Mouse (Mus musculus) induced T-regulatory cell, adult 2 months (primary cell): ENCODE results near the gene Hunk.

Source experiments
- DNase-seq: peaks from one replicate; pipeline ENCODE4 v3.0.0-alpha.2; 2012; ENCODE audit warnings: low read depth

Hunk gene

GRCm38 (mm10) chr16:90385688-90386513, at the start of gene Hunk:
Gene Hunk, plus strand, starts transcription at chr16:90386013.
- peak; percentile 20 for DNase-seq

DNA sequence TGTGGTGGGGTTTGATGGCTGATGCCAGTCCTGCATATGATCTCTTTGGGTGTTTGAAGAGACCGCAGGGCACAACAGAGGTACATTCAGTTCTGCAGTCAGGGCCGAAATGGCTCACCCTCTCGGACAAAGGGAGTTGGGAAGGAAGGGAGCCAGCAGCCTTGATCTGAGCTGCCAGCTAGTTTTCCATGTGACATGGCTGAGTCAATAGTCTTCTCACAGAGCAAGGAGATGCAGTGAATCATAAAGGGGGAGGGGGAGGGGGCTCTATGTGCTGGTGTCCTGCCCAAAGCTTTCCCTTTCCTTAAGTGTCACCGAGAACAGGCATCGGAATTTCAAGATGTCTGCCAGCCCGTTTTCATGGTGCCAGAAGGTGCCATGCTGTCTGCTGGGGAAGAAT, 46.8 kb upstream of the Hunk start:
- no peak for DNase-seq

GRCm38 (mm10) chr16:90341086-90341485, 44.7 kb upstream of the Hunk start:
- peak; percentile 17 for DNase-seq

GRCm38 (mm10) chr16:90349700-90350548, 35.9 kb upstream of the Hunk start:
- peak; percentile 70 for DNase-seq

DNA sequence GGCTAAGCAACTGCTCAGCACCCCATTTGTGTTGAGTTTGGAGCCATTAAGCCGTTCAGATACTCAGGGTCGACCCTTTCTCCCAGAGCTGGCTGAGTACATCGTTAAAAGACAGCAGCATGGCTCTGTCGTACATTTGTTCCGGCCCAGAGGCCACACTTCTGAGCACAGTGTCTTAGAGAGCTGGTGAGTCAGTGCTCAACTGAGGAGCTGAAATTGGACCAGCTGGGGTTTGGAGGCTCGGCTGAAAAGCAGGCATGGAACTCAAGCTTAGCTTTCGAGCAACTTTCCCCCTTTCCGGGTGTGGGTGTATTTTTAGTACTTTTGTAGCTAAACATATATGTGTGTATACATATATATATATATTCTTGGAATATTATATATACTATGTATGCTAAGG, 34.1 kb upstream of the Hunk start:
- DNase-seq: no peak

- no peak for DNase-seq
These were observed 33.1 kb upstream of the Hunk start for GRCm38 (mm10) chr16:90352691-90353090.

DNA sequence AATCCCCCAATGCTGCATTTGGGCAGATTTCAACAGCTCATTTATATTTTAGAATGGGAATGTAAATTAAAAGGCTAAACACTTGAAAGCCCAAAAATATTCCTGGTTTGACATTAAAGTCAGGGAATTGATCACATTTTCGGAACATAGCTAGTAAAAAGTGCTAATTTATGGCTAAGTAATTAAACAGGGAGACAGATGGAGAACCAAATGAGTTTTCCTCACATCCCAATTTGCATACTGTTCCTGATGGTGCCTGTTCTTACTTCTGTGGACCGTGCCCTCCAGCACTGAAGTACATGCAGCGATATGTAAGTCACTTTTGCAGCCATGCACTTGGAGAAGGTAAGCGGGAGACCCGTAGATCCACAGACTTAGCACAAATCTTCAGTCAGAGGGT, 32.7 kb upstream of the Hunk start:
- no peak for DNase-seq

- DNase-seq: no peak
These were observed 26.5 kb upstream of the Hunk start for GRCm38 (mm10) chr16:90359329-90359728.

- no peak for DNase-seq
These were observed 26.1 kb upstream of the Hunk start for GRCm38 (mm10) chr16:90359750-90360149.

DNA sequence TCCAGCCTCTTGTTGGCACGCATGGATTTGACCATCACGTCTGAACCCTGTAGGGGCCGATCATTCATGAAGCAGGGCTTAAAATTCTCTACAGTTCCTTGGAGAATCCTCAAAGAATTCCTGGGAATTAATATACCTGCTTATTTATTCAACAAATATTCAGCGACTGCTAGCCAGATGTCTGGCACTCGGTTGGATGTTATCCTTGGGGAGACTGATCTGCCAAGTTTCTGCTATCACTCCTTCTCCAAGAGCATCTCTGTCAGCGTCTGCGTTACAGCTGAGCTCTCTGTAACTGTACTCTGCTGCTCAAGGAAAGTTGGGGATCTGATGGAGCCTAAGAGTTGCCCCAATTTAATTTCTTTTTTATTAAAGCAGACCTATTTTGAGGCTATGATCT, 25.5 kb upstream of the Hunk start:
- no peak for DNase-seq

DNA sequence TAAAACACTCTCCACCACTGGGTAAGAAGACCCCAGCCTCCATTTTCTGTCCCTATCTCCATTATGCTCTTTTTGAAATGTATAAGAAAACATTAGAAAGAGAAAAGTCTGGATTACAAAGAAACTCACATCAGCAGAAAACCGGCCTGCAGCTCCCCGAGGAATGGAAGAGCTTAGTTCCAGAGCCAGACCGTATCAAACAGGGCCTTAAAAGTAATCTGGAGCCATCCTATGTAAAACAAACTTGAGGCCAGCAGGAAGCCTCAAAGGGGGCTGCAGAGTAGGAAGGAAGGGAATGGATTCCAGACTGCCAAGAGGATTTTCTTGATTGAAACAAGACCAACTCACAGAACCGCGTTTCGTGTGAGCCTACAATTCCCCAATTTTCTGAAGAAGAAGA, 22.9 kb upstream of the Hunk start:
- DNase-seq: no peak

DNA sequence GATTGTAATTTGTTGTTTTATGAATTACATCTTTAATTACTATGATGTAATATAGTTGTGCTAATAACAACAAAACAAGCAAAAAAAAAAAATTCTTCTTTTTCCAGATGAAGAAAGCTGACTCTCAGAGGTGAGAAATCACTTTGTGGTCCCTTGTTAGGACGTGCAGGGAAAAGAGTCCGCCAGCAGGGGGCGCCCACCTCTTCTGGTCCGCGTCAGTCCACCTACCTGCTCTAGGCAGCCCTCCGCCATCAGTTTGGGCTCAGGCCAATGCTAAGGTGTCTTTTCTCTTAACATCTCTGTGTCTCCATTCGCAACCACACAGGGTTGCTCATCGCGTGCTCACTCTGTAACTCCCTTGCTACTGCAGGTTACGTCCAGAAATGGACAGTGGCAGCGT, 5.9 kb upstream of the Hunk start:
- peak; percentile 70 for DNase-seq

GRCm38 (mm10) chr16:90381633-90382032, 4.2 kb upstream of the Hunk start:
- peak; percentile 21 for DNase-seq

GRCm38 (mm10) chr16:90382701-90383280, 3.0 kb upstream of the Hunk start:
- no peak for DNase-seq

DNA sequence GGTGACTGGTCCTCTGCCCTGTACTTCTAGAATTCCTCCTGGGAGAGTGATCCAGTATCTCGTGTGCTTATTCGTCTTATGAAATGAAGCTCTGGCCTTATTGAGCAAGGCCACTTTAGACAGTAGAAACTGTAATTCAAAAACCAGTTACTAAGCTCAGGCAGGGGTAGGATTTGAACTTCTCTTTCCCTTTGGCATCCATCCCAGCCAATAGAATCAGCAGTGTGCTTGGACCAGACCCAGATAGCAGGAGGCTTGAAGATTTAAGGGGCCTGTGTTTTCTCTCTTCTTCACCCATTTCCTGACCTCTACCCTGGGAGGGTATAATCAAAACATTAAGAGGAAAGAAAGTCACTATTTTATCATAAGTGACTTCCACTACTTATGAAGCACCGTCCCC, 1.8 kb upstream of the Hunk start:
- DNase-seq: no peak

DNA sequence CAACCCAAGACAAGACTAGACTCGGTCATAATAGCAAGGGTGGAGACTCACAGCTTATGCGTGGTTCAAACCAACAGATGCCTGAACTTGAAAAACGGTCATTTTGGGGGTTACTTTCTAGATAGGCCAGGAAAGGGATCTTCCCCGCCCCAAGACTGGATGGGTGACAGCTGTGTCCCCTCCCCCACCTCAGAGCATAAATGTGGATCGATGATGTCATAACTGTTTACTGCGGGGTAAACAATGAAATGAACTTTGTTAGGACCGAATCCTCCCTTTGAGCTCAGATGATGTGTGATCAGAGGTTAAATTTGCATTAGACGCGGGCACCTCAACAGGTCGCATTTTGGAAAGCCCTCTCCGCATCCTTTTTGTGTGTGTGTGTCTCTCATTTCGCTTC, 967 bp upstream of the Hunk start:
- DNase-seq: peak; percentile 2

- DNase-seq: no peak
These were observed 506 bp upstream of the Hunk start for GRCm38 (mm10) chr16:90385326-90385687.

GRCm38 (mm10) chr16:90386514-90387160, 824 bp downstream of the Hunk start:
- no peak for DNase-seq

DNA sequence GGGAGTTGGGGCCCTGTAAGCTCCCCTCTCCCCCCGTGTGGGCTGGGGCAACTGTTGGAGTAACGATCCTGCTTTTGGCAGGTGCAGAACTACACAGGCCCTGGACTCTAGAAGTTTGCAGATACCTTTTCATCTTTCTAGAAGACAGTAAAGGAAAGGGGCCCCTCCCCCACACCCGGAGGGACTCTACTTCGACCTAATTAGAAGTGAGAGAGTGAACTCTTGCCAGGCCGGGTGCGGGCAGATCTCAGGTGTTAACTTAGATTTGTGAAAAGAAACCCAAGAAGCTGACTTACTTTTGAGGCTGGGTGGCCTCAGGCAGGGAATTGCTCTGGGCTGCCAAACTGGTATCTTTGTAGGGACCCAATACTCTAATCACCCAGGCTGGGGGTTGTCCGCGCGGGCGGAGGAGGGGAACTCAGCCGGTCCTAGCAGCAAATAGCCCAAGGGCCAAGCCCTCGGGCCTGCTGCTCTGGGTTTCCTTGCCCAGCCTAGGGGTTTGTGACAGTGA, 1.4 kb downstream of the Hunk start:
- DNase-seq: no peak

DNA sequence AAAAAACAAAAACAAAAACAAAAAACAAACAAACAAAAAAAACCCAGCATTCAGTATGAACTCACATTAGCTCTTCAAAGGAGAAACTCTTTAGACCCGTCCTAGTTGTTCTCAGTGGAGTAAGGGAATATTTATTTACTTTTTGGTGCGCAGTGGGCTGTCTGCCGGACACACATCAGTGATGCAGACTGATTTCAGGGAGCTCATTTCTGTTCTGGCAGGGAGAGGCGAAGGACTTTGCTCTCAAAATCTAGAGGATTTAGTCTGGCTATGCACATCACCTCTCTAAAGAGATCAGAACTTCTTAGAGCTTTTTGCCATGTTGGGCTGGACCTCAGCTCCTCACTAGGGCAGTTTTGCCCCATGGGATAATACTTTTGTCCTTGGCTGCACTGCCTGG, 2.1 kb downstream of the Hunk start:
- no peak for DNase-seq

- no peak for DNase-seq
These were observed 3.4 kb downstream of the Hunk start for GRCm38 (mm10) chr16:90389103-90389750.

DNA sequence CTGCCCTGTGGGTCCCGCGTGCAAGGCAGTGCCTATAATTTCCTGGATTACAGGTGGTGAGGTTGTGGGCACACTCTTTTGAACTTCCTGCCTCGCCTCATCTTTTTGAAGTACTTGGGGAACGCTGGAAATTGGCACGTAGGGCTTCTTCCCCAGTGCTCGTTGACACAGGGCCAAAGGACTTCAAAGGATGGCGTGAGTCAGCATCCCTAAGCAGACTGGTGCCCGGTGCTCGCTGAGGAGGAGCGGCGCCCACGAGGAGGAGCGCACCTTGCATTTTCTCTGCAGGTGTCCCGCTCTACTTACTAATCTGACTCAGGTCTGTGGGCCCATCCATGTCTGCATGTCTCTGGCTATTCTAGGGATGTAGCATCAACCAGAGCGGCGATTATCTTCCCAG, 4.9 kb downstream of the Hunk start:
- no peak for DNase-seq
